Mouse (Mus musculus) neural tube, embryonic 11.5 days (tissue): ENCODE results near the gene Sipa1l1. TPM values are rescaled to one million over a fixed set of nuclear protein-coding genes. Genes with fewer than 3 reads are reported as not detected.

Experiments used
- ATAC-seq: fragments of 200-750 bp; cut with Nextera tagmentation; 2 replicates; pipeline ENCODE4 v1.8.0; 2017; ENCODE audit warnings: moderate number of reproducible peaks, mild to moderate bottlenecking, moderate TSS enrichment, moderate library complexity; ENCODE audit not compliant: insufficient read depth, low FRiP score, low TSS enrichment
- DNase-seq: peaks from one replicate; pipeline ENCODE4 v3.0.0-alpha.2; 2015; ENCODE audit warnings: low spot score
- H3K27ac ChIP-seq: fragments of 300-500 bp; sonication (generic); 2 replicates; pipeline ENCODE4 v1.5.1; 2014; ENCODE audit warnings: low read depth, mild to moderate bottlenecking, low read length
- H3K27me3 ChIP-seq: fragments of 300-500 bp; sonication (generic); 2 replicates; pipeline ENCODE4 v1.6.1; 2014; ENCODE audit warnings: mild to moderate bottlenecking, low read length, mixed read lengths; ENCODE audit not compliant: control insufficient read depth, insufficient read depth
- H3K36me3 ChIP-seq: fragments of 300-500 bp; sonication (generic); 2 replicates; pipeline ENCODE4 v1.6.1; 2014; ENCODE audit warnings: mild to moderate bottlenecking, low read length, moderate library complexity, mixed read lengths; ENCODE audit not compliant: control insufficient read depth, insufficient read depth
- H3K4me1 ChIP-seq: fragments of 300-500 bp; sonication (generic); 2 replicates; pipeline ENCODE4 v1.6.1; 2014; ENCODE audit warnings: low read length, mixed read lengths; ENCODE audit not compliant: control insufficient read depth, insufficient read depth
- H3K4me2 ChIP-seq: fragments of 300-500 bp; sonication (generic); 2 replicates; pipeline ENCODE4 v1.6.1; 2014; ENCODE audit warnings: low read depth, mild to moderate bottlenecking, moderate library complexity
- H3K4me3 ChIP-seq: fragments of 300-500 bp; sonication (generic); 2 replicates; pipeline ENCODE4 v1.5.1; 2014; ENCODE audit warnings: low read depth, low read length
- H3K9ac ChIP-seq: fragments of 300-500 bp; sonication (generic); 2 replicates; pipeline ENCODE4 v1.6.1; 2014; ENCODE audit warnings: mild to moderate bottlenecking, low read length
- H3K9me3 ChIP-seq: fragments of 300-500 bp; sonication (generic); 2 replicates; pipeline ENCODE4 v1.6.1; 2016; ENCODE audit warnings: low read length; ENCODE audit not compliant: control insufficient read depth
- WGBS: fragments of 180-500 bp; shearing (Covaris S2); extraction: QIAGEN DNeasy Blood & Tissue Kit; methylation state at CpG from one replicate; pipeline ENCODE4 v1.1.7; 2014; 5-methylcytosine and 5-hydroxymethylcytosine counted together
- polyA plus RNA-seq: library from polyadenylated mRNA; unstranded; fragments of >200 nt; fragmentation: Nextera tagmentation; extraction: Ambion mirVana; gene quantifications from 2 replicates; pipeline ENCODE4 v1.2.1, GENCODE M21; 2014

Sipa1l1 gene
- polyA plus RNA-seq, 1 experiment from 2014 or later = 22.3 TPM

GRCm38 (mm10) chr12:82148328-82148930 is 20.7 kb upstream of the Sipa1l1 start:
- Histone ChIP-seq H3K9ac (no peak overlapping the region), H3K27me3 (no peaks in the 10 kb centered on the region), H3K9me3 (no peaks in the 10 kb centered on the region), H3K4me2 (no peak overlapping the region), H3K4me1 (no peaks in the 10 kb centered on the region), H3K4me3 (no peak overlapping the region), H3K27ac (no peak overlapping the region), H3K36me3 (no peaks in the 10 kb centered on the region)
- WGBS = 89% methylated on average over 8 of the region's 8 CpGs
- DNase-seq (no peak), ATAC-seq (no peak)

GRCm38 (mm10) chr12:82151019-82151418 is 18.1 kb upstream of the Sipa1l1 start:
- no peaks in the 10 kb centered on the region for H3K9me3 ChIP-seq
- no peaks in the 10 kb centered on the region for H3K4me1 ChIP-seq
- no peaks in the 10 kb centered on the region for H3K27me3 ChIP-seq
- H3K27ac ChIP-seq = no peak overlapping the region
- 87% methylated on average over 2 of the region's 2 CpGs for WGBS
- no peak overlapping the region for H3K9ac ChIP-seq
- ATAC-seq (no peak), DNase-seq (no peak)
- no peaks in the 10 kb centered on the region for H3K36me3 ChIP-seq
- H3K4me2 ChIP-seq = no peak overlapping the region
- H3K4me3 ChIP-seq = no peak overlapping the region

GRCm38 (mm10) chr12:82154527-82154926 is 14.6 kb upstream of the Sipa1l1 start:
- Histone ChIP-seq H3K4me2 (no peak overlapping the region), H3K4me3 (no peak overlapping the region), H3K27me3 (no peaks in the 10 kb centered on the region), H3K27ac (no peak overlapping the region), H3K9me3 (no peaks in the 10 kb centered on the region), H3K36me3 (no peaks in the 10 kb centered on the region), H3K4me1 (no peaks in the 10 kb centered on the region), H3K9ac (no peak overlapping the region)
- ATAC-seq = no peak
- WGBS = 84% methylated on average over 4 of the region's 4 CpGs
- no peak for DNase-seq

GRCm38 (mm10) chr12:82158516-82158915 is 10.6 kb upstream of the Sipa1l1 start:
- Histone ChIP-seq H3K27me3 (no peaks in the 10 kb centered on the region), H3K27ac (no peak overlapping the region), H3K9me3 (no peaks in the 10 kb centered on the region), H3K9ac (no peak overlapping the region), H3K4me3 (no peak overlapping the region), H3K4me2 (no peak overlapping the region), H3K36me3 (no peaks in the 10 kb centered on the region), H3K4me1 (no peaks in the 10 kb centered on the region)
- 94% methylated on average over 16 of the region's 16 CpGs for WGBS
- no peak for DNase-seq
- no peak for ATAC-seq

- H3K36me3 ChIP-seq = no peaks in the 10 kb centered on the region
- no peaks in the 10 kb centered on the region for H3K27me3 ChIP-seq
- no peaks in the 10 kb centered on the region for H3K9me3 ChIP-seq
- no peak for ATAC-seq
- no peak overlapping the region for H3K27ac ChIP-seq
- no peak overlapping the region for H3K4me2 ChIP-seq
- DNase-seq = no peak
- WGBS = 99% methylated on average over 3 of the region's 3 CpGs
- no peaks in the 10 kb centered on the region for H3K4me1 ChIP-seq
- H3K4me3 ChIP-seq = no peak overlapping the region
- H3K9ac ChIP-seq = no peak overlapping the region
Measured at GRCm38 (mm10) chr12:82159372-82159771, 9.7 kb upstream of the Sipa1l1 start.

GRCm38 (mm10) chr12:82165651-82166050 is 3.5 kb upstream of the Sipa1l1 start:
- no peak for ATAC-seq
- Histone ChIP-seq H3K4me1 (0 out of 2 replicates have a peak, but pooled peaks cover 5% of the 10 kb centered on the region), H3K9ac (no peak overlapping the region), H3K36me3 (no peaks in the 10 kb centered on the region), H3K4me3 (no peak overlapping the region), H3K27ac (no peak overlapping the region), H3K4me2 (no peak overlapping the region), H3K9me3 (no peaks in the 10 kb centered on the region), H3K27me3 (no peaks in the 10 kb centered on the region)
- WGBS = 82% methylated on average over 4 of the region's 4 CpGs
- DNase-seq = no peak

- no peak overlapping the region for H3K27ac ChIP-seq
- H3K9me3 ChIP-seq = no peaks in the 10 kb centered on the region
- 27% methylated on average over 14 of the region's 14 CpGs for WGBS
- 0 out of 2 replicates have a peak overlapping the region, but pooled peaks have one; percentile 11 for H3K9ac ChIP-seq
- H3K4me1 ChIP-seq = peaks cover 7% of the 10 kb centered on the region
- 0 out of 2 replicates have a peak overlapping the region, but pooled peaks have one; percentile 1 for H3K4me2 ChIP-seq
- no peak for DNase-seq
- ATAC-seq = no peak
- H3K4me3 ChIP-seq = no peak overlapping the region
- H3K27me3 ChIP-seq = no peaks in the 10 kb centered on the region
- no peaks in the 10 kb centered on the region for H3K36me3 ChIP-seq
Measured at GRCm38 (mm10) chr12:82166101-82166571, 3.0 kb upstream of the Sipa1l1 start.

- Histone ChIP-seq H3K4me2 (peak overlapping the region; percentile 83), H3K27ac (peak overlapping the region; percentile 92), H3K4me3 (peak overlapping the region; percentile 89), H3K4me1 (peaks cover 10% of the 10 kb centered on the region), H3K27me3 (no peaks in the 10 kb centered on the region), H3K9ac (peak overlapping the region; percentile 94), H3K9me3 (no peaks in the 10 kb centered on the region), H3K36me3 (no peaks in the 10 kb centered on the region)
- under 1% methylated on average over 58 of the region's 109 CpGs for WGBS
- peak; percentile 69 for ATAC-seq
- peak; percentile 79 for DNase-seq
Measured at GRCm38 (mm10) chr12:82169571-82170431, 681 bp downstream of the Sipa1l1 start.
